Comparison of ENCODE assay signal across 15 mouse cellular contexts in genomic region chr8:86546001-86546400, GRCm38 (mm10). TPM values are rescaled to one million over a fixed set of nuclear protein-coding genes. Genes with fewer than 3 reads are reported as not detected.
"Had no signal": no experiment of that assay in that cellular context is flagged by ENCODE, and none has a peak within 500 bp of the region (broad histone marks: within the 10 kb centered on the region; RNA-seq: fewer than 3 reads in every experiment).

No protein-coding gene starts in this region.

- H3K4me3 ChIP-seq: liver, embryonic 12.5 days; megakaryocyte, embryonic 14.5 days; midbrain, embryonic 13.5 days; midbrain, embryonic 15.5 days; neural tube, embryonic 12.5 days; stomach, embryonic 15.5 days had no signal

- H3K4me1 ChIP-seq: liver, embryonic 12.5 days; megakaryocyte, embryonic 14.5 days; midbrain, embryonic 13.5 days; midbrain, embryonic 15.5 days; neural tube, embryonic 12.5 days; stomach, embryonic 15.5 days had no signal

- DNase-seq: lung, embryonic 14.5 days; right cerebral cortex, postnatal 25 days; thymus, adult 2 months; thymus, postnatal 25 days; thymus, postnatal 4 days had no signal

RNA-seq across cellular contexts. Expression of gene Abcc12, which starts 34.5 kb away (rescaled TPM):
- total RNA-seq: megakaryocyte progenitor cell, adult 5-6 weeks; monocyte, adult 5-6 weeks had no signal
- polyA plus RNA-seq: liver, embryonic 12.5 days; liver, embryonic 16.5 days; lung, embryonic 14.5 days; macrophage; neural tube, embryonic 12.5 days had no signal
